Mouse (Mus musculus) ovary, postnatal 36 days (tissue): Measurements from ENCODE around the gene Nkain4.
A peak's percentile ranks its signal among the peaks of the same experiment; 100 is the strongest.

Experiments used
- DNase-seq: peaks from one replicate; pipeline ENCODE4 v3.0.0; 2022; ENCODE audit warnings: low spot score, mixed read lengths

Gene Nkain4

DNA sequence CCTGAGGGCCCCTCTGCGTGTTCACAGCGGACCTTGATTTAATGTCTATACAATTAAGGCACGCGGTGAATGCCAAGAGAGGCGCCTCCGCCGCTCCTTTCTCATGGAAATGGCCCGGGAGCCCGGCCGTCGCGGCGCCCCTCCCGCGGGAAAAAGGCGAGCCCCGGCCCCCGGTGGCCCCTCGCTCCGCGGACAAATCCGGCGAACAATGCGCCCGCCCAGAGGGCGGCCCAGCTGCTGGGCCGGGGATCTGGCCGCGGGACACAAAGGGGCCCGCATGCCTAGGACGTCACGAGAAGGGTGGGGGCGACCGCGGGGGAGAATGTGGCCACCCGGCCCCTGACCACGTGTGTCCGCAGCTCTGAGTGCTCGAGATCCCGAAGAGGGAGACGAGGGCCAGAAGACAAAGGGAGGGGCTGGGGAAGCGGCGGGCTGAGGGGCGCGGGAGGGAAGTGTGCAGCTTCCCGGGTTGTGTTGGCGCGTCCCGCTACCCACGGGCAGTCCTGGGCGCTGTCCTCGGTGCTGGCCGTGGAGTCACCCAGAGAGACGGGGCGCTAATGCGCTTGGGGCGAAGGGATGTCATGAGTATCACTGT, 60.4 kb downstream of the Nkain4 start:
- DNase-seq = peak; percentile 60

DNA sequence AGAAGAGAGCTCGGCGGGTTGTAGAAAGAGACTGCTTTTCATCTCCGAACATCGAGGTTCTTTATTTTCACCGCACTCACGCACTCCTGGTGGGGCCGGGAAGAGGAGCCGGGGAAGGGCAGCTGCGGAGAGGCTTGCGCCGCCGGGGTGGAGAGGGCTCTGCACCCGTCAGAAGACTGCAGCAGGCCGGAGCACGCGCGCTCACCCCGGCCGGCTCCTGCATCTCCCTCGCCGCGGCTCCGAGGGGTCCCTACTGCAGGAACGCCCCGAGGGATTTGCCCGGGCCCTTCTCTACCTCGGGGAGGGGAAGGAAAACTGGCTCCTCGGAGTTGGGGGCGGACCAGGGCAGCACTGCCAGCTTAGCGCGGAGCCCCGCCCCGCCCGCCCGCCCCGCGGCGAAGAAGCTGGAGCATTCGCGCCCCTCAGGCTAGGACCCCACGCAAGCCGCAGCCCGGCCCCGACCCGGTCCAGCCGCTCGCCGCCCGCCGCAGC, 60.9 kb downstream of the Nkain4 start:
- no peak for DNase-seq

DNA sequence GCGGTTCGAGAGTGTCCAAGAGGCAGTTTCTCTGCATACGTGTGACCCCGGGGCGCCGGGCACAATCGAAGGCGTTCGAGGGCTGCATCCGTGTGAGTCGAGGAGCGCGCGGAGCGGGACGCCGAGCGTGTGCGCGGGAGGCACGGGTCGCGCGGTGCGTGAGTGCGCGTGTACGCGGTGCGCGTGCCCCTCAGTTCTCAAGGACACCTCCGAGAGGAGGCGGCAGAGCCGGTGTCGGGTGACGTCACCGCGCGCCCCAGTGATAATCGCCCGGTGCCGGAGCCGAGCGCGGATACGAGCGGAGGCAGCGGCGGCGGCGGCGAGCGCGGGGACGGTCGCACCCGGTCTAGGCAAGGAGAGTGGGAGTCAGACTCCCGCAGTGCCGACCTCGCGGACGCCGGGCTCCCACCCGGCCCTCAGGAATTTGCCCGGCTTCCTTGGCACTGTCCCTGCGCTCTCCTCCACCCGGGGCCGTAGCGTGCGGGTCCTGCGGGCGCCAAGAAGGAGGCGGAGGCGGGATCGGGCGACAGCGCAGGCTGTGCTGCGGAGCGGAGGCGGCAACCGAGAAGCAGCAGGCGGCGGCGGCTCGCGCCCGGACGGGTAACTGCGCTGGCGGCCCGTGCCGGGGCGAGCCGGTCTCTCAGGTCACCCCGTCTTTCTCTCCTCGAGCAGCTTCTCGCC, 61.5 kb downstream of the Nkain4 start:
- DNase-seq = no peak

DNA sequence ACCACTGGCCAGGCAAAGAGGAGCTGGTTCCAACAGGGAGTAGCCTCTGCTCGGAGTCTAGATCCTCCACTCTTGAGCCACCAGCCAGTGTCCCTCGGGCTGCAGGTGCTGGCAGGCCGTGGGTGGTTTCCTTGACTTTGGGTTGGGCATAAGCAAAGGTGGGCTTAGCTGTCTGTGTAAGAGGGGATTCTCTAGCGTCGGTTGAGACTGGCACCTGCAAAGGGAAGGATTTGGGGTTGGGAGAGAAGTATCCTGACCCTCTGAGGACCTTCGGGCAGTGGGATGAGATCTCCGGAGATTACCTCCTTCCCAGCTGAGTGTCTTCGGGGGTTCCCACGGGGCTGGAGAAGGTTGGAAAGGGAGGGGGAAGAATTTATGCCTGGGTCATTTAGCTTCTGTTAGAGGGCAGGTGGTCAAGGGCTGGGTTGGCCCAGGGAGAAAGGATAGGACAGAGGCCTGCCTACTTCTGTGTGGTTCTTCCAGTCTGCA, 62.6 kb downstream of the Nkain4 start:
- DNase-seq = no peak

DNA sequence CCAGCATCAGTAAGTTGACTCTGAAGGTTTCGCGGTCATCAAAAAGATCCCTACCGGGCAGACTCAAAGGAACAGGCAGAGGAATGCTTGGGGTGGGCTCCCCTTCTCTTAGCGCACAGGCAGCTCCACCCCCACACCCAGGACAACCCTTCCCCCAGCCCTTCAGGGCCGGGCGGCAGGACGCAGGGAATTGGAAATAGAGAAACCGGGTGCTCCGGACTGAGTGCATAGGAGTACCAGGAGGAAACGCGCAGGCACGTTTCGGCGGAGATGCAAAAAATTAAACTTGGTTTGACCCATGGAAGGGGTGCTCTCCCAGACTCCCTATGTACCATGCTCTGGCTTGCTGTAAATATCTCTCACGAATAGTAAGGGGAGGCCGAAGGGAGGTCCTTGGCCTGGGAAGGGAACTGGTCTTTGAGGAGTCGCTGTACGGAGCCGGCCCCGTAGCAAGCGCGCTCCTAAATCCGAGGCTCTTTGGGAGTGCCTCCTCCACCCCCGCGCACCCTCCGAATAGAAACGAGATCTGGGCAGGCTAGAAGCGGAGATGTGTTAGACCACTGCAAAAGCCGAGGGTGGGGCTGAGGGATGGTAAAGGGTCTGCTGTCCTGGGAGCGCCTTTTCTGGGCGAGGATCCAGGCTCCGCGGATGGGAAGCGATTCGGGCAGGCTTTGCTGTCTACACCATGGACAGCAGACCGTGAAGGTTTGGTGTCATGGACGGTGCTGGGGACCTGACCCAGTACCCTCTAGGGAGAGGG, 63.2 kb downstream of the Nkain4 start:
- no peak for DNase-seq

DNA sequence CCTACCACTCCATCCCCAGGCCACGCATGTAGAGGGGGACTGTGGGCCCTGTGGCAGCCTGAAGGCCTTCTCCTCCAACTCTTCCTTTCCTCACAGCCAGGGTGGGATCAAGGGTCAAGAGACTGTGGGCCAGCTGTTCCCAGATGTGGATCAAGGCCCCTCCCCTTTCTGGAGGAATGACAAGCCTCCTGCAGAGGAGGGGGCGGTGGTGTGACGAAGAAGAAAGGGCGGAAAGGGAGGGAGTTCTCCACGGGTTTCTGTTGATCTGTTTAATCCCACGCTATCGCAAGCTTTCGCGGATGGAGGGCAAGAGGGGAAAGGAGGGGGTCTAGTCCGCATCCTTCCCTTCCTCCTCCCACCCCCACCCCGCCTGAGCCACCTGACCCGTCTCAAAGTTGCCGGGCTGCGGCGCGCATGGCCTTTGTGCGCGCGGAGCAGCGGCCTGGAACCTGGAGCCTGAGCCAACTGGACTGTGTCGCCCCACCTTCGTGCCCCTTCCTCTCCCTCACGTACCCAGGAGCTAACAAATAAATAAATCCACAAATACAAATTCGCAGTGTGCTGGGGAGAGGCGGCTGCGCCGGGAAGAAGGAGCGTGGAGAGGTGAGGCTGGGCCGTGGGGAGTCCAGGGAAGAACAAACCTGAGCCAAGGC, 64.0 kb downstream of the Nkain4 start:
- no peak for DNase-seq

DNA sequence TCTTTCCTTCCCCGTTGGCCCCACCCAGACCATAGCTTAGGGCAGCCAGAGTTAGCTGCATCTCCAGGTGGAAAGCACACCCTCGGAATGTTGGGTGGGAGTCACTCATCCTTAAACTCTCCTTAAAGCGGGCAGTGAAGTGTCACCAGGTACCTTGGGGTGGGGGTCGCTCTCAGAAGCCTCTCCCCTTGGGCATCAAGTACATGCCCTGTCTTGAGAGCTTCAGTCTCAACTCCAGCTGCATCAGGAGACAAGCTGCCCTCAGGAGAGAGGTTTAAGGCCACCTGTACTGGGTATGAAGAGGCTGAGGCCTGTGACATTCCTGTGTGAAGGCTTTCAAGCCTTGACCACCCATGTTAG, 64.6 kb downstream of the Nkain4 start:
- no peak for DNase-seq

DNA sequence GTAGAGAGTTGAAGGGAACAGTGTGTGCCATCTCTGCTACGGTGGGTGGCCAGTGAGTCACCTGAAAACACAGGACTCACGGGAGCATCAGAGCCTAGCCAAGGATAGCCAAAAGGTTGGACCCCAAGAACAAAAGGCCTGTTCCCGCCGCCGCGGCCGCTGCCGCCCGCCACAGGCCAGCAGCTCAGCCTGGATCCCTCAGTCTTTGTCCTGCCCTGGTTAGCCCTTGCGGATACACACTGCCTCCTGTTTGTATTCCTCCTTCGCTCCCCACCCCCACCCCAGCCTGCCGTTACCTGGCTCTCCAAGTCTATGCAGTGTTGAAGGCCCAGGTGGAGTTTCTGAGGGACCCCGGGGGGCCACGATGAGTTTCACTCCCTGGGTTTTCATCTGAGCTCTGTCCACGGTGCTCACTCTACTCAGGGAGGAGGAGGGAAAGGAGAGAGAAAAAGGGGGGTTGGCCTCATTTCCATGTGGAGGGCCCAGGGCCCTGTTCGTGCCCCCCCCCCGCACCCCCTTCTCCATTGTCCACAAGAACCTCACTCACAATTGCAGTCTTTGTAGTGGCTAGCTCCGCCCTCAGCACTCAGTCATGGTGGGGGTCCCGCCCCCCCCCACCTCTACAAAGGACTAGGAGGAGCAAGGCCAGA, 65.1 kb downstream of the Nkain4 start:
- no peak for DNase-seq

DNA sequence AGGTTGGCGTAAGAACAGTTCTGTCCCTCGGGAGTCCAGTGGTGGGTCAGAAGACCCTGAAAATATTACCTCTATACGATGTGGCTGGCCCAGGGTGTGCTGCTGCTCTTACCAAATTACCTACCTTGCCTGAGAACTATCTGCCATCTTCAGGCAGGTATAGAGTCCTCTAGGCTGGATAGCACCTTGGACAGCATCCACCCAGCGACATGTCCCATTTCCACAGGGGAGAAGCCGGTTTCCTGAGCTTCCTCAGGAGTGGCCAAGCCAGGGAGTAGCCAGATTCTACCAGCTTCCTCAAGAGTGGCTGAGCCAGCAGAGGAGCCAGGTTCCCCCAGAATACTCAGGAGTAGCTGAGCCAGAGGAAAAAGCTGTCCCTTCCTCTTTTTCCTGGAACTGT, 69.2 kb downstream of the Nkain4 start:
- DNase-seq = no peak
